Mouse (Mus musculus): ENCODE results near the gene Gm43552. TPM values are rescaled to one million over a fixed set of nuclear protein-coding genes. Genes with fewer than 3 reads are reported as not detected.
A peak's percentile ranks its signal among the peaks of the same experiment; 100 is the strongest.
"Not testable (repeated sequence)": the region's sequence is repeated elsewhere in the genome, so short reads cannot be mapped to it uniquely, and the experiment has no call there.

Gene Gm43552
- total RNA-seq (2021), result 1 to 10 TPM; 4.4 to 5.7 TPM
- long read RNA-seq, experiment 1, result 0 reads
- long read RNA-seq, experiment 2, result 0 reads

DNA sequence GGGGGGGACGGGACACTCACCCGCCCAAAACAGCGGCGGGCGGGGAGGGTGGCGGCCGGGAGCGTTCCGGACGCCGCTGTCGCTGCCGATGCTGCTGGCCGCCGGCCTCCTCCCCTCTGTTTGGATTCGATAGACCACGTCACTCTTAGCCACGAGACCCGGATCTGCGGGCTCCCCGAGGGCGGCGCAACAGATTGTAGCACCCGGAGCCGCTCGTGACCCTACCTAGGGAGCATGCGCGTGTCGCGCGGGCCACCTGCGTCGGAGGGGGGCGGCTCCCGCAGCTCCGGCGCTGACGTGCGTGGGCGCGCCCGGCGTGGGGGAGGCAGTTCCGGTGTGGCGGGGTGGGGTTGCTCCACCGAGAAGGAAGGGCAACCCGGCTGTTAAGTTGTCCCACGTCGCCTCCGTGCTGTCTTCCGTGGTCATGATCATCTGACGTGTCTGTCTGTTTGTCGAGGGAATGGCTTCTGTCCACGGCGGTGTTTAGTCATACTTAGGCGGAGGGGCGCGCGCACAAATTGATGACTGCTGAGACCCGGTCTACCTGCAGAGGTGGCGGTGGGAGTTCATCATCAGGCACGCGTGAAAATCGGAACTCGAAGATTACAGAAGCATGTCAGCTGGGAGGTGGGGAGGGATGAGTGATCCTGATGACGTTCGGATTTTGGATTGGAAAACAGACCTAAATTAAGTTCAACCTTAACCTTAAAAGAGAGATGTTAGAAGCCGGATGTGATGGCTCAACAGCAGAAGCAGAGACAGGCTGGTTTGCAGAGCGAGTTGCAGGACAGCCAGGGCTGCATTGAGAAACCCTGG is at the start of gene Gm43552:
TSS of gene Gm43552 (minus strand) at position 118 of the 816 bp plus-strand sequence.
- DNase-seq (ENCODE audit: low spot score in 2 of 2), result peak; percentile 96 to 97
- Histone ChIP-seq H3K27ac (peak within 1 kb of the TSS; percentile 99), H3K4me3 (peak within 1 kb of the TSS; percentile 69)
- no peak for TF ChIP-seq CTCF (conservative IDR thresholded peaks at IDR 0.05)

- Histone ChIP-seq H3K27ac (no peak overlapping the region), H3K4me3 (no peak overlapping the region)
- no peak for TF ChIP-seq CTCF (conservative IDR thresholded peaks at IDR 0.05)
- DNase-seq (ENCODE audit: low spot score in 2 of 2), result no peak
These were observed 49.3 kb upstream of the Gm43552 start for GRCm38 (mm10) chr5:65541889-65542288.

DNA sequence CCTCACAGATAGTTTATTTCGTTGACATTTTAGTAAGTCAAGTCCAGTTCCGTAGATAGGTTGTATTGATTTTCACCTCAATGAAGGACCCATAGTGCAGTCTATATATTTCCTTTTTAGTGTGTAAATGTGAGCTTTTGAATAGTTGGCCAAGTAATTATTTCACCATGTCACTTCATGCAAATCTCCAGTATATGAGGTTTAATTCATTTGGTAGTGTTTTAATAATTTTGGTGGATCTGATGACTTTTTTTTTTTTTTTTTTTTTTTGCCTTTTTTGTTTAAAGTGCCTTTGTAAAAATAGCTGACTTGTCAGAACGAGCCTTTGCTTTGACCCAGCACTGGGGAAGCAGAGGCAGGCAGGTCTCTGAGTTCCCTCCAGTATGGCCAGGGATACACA is 47.2 kb upstream of the Gm43552 start:
- no peak overlapping the region for H3K27ac ChIP-seq
- no peak for DNase-seq (ENCODE audit: low spot score in 2 of 2)
- no peak for TF ChIP-seq CTCF (conservative IDR thresholded peaks at IDR 0.05)
- no peak overlapping the region for H3K4me3 ChIP-seq

DNA sequence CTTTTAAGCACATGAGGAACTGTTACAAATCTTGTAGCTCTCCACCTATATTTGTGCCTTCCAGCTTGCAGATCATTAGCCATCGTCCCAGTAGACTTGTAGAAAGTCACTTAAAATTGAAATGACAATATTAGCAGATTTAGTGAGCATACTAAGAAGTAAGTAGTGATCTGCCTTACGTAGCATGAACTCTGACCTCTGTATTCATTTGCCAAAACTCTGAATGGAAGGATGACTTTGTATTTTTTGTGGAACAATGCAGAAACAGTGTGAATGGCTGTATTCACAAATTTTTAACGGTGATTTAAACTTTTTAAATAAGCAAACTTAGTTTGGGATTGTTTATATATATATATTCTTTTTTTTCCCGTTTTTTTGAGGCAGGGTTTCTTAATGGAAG is 46.2 kb upstream of the Gm43552 start:
- peak overlapping the region; percentile 93 for H3K4me3 ChIP-seq
- no peak for TF ChIP-seq CTCF (conservative IDR thresholded peaks at IDR 0.05)
- H3K27ac ChIP-seq, result peak overlapping the region; percentile 94
- DNase-seq (ENCODE audit: low spot score in 2 of 2), result no peak

DNA sequence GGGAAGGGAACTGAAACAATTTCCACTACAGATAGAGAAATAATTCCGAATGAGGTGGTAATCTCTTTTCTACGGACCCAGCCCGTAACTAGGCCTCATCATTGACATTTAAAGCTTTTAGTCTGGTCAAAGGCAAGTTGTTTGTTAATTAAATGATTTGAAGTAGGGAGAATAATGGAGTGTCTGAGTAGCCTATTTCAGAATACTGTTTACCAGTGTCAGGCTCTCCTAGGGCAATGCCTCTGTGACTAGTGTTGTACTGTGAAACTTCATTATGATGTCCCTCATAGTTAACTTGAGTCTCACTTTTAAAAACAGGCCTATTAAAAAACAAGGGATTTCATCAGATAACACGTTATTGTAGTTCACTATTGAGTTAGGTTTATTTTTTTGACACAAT is 45.5 kb upstream of the Gm43552 start:
- Histone ChIP-seq H3K4me3 (peak overlapping the region; percentile 93), H3K27ac (peak overlapping the region; percentile 94)
- no peak for DNase-seq (ENCODE audit: low spot score in 2 of 2)
- TF ChIP-seq CTCF (conservative IDR thresholded peaks at IDR 0.05), result no peak

- peak overlapping the region; percentile 93 for H3K4me3 ChIP-seq
- H3K27ac ChIP-seq, result peak overlapping the region; percentile 94
- no peak for TF ChIP-seq CTCF (conservative IDR thresholded peaks at IDR 0.05)
- peak in 1 of 2 experiments; percentile 18 for DNase-seq (ENCODE audit: low spot score in 2 of 2)
These were observed 44.9 kb upstream of the Gm43552 start for GRCm38 (mm10) chr5:65537420-65538071.

DNA sequence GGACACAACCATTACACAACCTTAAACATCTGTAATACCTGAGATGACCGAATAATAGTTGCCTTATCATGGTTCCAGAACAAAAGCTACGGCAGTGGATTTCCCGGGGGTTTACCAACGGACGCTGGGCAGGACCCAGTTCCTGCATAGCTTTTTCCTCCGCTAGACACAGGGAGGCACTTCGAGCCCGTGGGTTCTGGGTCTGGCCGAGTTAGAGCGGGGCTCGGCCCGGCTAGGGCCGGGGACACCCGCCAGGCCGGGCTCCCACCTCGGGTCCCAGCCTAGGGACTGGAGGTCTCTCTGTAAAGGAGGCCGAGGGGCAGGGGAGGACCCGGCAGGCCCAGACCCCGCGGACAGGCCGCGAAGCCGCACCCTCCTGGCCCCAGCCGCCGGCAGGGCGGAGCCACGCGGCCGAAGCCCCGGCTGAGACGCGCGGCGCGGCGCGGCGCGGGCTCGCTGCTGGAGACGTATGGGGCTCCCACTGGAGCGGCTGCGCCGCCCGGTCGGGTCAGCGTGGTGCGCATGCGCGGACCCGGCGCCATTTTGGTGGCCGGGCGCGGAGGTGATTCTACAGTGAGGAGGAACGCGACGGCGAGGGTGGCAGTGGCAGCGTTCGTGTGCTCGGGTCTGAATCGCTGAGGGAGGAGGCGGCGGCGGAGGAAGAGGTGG is 44.3 kb upstream of the Gm43552 start, which contains the start of the genes Smim14 and Ube2k:
TSS of gene Smim14 (minus strand) at position 434 of the 669 bp plus-strand sequence.
TSS of gene Ube2k (plus strand) at position 483 of the 669 bp plus-strand sequence.
- Histone ChIP-seq H3K27ac (peak within 1 kb of the TSS; percentile 94), H3K4me3 (peak within 1 kb of the TSS; percentile 93)
- peak; percentile 90 to 95 for DNase-seq (ENCODE audit: low spot score in 2 of 2)
- TF ChIP-seq CTCF (conservative IDR thresholded peaks at IDR 0.05), result peak; percentile 50

- DNase-seq (ENCODE audit: low spot score in 2 of 2), result not testable (repeated sequence)
- Histone ChIP-seq H3K27ac (peak overlapping the region; percentile 94), H3K4me3 (peak overlapping the region; percentile 93)
These were observed 43.4 kb upstream of the Gm43552 start for GRCm38 (mm10) chr5:65536068-65536465.

- no peak overlapping the region for H3K27ac ChIP-seq
- TF ChIP-seq CTCF (conservative IDR thresholded peaks at IDR 0.05), result peak; percentile 85
- DNase-seq (ENCODE audit: low spot score in 2 of 2), result peak; percentile 13 to 24
- no peak overlapping the region; the same call in 1 of the 2 replicates for H3K4me3 ChIP-seq
These were observed 42.9 kb upstream of the Gm43552 start for GRCm38 (mm10) chr5:65535457-65536067.

GRCm38 (mm10) chr5:65534496-65534895 is 41.9 kb upstream of the Gm43552 start:
- no peak overlapping the region for H3K4me3 ChIP-seq
- TF ChIP-seq CTCF (conservative IDR thresholded peaks at IDR 0.05), result no peak
- no peak for DNase-seq (ENCODE audit: low spot score in 2 of 2)
- H3K27ac ChIP-seq, result no peak overlapping the region

GRCm38 (mm10) chr5:65531283-65531682 is 38.6 kb upstream of the Gm43552 start:
- no peak overlapping the region for H3K27ac ChIP-seq
- TF ChIP-seq CTCF (conservative IDR thresholded peaks at IDR 0.05), result no peak
- H3K4me3 ChIP-seq, result no peak overlapping the region
- no peak for DNase-seq (ENCODE audit: low spot score in 2 of 2)

GRCm38 (mm10) chr5:65525674-65526443 is 33.2 kb upstream of the Gm43552 start:
- H3K27ac ChIP-seq, result no peak overlapping the region
- no peak for DNase-seq (ENCODE audit: low spot score in 2 of 2)
- TF ChIP-seq CTCF (conservative IDR thresholded peaks at IDR 0.05), result peak; percentile 36
- no peak overlapping the region for H3K4me3 ChIP-seq

Data from layer of hippocampus, adult 2 months (tissue).